Mouse (Mus musculus) bone marrow macrophage, adult 2 months (primary cell): Measurements from ENCODE around the gene Serpina9. TPM values are rescaled to one million over a fixed set of nuclear protein-coding genes. Genes with fewer than 3 reads are reported as not detected.

Experiments
- H3K27ac ChIP-seq: 2 replicates; pipeline ENCODE4 v1.5.1; 2012; ENCODE audit warnings: low read depth, low read length; ENCODE audit not compliant: insufficient read depth
- H3K4me1 ChIP-seq: 2 replicates; pipeline ENCODE4 v1.6.1; 2012; ENCODE audit warnings: low read length; ENCODE audit not compliant: control insufficient read depth, insufficient read depth
- H3K4me3 ChIP-seq: 2 replicates; pipeline ENCODE4 v1.5.1; 2012; ENCODE audit warnings: mild to moderate bottlenecking, low read length, moderate library complexity; ENCODE audit not compliant: insufficient read depth
- CTCF ChIP-seq: IDR thresholded peaks from 2 replicates; pipeline ENCODE4 v1.5.1; 2012; ENCODE audit warnings: low read depth, mild to moderate bottlenecking, low read length, moderate library complexity
- POLR2A ChIP-seq: IDR thresholded peaks from 2 replicates; pipeline ENCODE4 v1.6.1; 2012; ENCODE audit warnings: mild to moderate bottlenecking, low read depth, low read length, borderline replicate concordance
- polyA plus RNA-seq: library from polyadenylated mRNA; stranded (reverse); fragments of >200 nt; gene quantifications from 2 replicates; pipeline ENCODE4 v1.2.4, GENCODE M21; 2012; ENCODE audit not compliant: missing spikeins, insufficient read depth, insufficient read length

Serpina9 gene
- polyA plus RNA-seq, 1 experiment, result not detected

DNA sequence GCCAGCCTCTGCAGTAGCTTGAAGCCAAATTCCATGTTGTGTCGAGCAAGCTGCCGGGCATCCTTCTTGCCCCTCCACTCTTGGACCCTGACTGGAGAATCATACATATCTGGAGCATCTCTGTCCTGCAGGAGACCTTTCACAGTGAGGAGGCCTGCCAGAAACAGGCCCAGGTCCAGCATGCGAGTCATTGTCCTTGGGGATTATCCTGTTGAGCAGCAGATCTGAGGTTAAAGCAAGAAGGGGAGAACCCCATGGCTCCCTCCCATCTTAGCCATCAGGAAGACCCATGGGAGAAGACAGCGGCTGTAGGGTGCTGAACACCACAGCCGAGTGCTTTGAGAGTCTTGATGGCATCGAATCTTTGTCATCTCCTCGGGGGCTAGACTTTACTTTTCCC lies 24.6 kb upstream of the Serpina9 start:
- H3K4me3 ChIP-seq, result no peak overlapping the region
- H3K4me1 ChIP-seq, result no peaks in the 10 kb centered on the region
- no peak overlapping the region for H3K27ac ChIP-seq
- TF ChIP-seq CTCF (no peak), POLR2A (no peak)

DNA sequence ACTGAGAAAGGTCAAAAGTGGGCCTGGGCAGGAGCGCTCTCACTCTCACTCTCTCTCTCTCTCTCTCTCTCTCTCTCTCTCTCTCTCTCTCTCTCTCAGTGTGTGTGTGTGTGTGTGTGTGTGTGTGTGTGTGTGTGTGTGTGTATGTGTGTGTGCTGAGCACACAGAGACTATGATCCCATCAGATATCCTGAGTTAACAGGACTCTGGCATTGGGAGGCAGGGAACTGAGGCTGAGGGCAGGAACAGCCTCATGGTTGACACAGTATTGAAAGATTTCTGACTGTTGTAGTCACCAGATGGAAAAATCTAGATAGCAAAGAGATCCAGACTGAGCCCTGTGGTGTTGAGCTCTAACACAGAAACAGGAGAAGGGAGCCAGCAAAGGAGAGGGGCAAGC lies 20.2 kb upstream of the Serpina9 start:
- Histone ChIP-seq H3K4me1 (no peaks in the 10 kb centered on the region), H3K4me3 (no peak overlapping the region), H3K27ac (no peak overlapping the region)
- no peak for TF ChIP-seq POLR2A
- TF ChIP-seq CTCF, result no peak

DNA sequence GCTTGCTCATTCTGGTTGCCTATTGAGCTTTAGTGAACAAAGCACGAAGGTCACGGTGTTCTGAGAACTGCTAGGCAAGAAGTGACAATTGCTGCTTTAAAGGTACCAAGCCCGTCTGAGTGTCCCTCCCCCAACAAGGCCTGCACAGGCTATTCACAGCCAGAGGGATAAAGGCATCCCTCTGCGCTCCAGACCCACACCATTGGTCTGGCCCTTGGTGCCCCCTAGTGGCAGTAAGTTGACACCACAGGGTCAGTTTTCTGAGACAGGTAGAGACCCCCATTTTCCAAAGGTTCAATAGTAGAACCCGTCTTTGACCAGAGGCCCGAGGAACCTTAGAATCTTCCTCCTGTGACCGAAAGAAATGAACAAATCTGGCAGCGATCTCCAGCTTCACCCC lies 16.4 kb upstream of the Serpina9 start:
- no peaks in the 10 kb centered on the region for H3K4me1 ChIP-seq
- TF ChIP-seq POLR2A, result no peak
- TF ChIP-seq CTCF, result no peak; the same call in 1 of the 2 replicates

DNA sequence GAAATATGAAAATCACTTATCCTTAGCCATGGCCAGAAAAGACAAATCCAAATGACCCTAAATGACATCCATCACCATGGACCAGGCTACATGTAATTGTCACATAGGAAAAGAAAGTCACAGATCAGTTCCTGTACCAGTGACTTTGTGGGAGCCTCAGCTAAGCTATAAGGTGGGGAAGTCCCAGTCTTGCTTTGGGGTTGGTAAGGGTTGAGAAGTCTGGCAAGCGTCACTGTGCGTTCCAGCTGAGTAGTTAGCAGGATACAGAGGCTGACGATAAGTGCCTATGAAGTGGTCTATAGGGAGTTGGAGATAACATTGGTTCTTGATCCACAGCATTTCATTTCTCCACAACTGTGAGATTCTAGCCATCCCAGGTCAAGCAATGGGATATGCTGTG lies 1.7 kb upstream of the Serpina9 start:
- H3K4me3 ChIP-seq, result no peak overlapping the region
- no peak overlapping the region for H3K27ac ChIP-seq
- TF ChIP-seq POLR2A (no peak), CTCF (no peak)
- H3K4me1 ChIP-seq, result no peaks in the 10 kb centered on the region

More for the DNA sequence above, 16.4 kb upstream of the Serpina9 start:
- no peak overlapping the region for H3K27ac ChIP-seq
- no peak overlapping the region for H3K4me3 ChIP-seq

DNA sequence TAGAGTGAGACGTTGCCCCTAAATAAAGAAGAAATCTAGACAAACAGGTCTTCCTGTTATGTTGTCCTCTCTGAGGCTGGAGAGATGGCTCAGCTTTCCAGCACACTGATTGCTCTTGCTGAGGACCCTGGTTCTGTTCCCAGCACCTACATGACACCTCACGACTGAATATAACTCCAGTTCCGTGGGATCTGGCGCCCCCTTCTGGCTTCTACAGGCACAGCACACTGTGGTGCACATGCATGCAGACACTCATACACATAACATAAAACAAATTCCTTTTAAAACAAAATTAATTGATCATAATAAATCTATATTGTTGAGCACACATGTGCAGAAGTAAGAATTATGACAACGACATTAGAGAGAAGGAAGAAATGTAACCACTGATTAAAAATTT lies 8.9 kb downstream of the Serpina9 start:
- Histone ChIP-seq H3K4me3 (no peak overlapping the region), H3K27ac (no peak overlapping the region), H3K4me1 (no peaks in the 10 kb centered on the region)
- no peak for TF ChIP-seq CTCF
- TF ChIP-seq POLR2A, result no peak

DNA sequence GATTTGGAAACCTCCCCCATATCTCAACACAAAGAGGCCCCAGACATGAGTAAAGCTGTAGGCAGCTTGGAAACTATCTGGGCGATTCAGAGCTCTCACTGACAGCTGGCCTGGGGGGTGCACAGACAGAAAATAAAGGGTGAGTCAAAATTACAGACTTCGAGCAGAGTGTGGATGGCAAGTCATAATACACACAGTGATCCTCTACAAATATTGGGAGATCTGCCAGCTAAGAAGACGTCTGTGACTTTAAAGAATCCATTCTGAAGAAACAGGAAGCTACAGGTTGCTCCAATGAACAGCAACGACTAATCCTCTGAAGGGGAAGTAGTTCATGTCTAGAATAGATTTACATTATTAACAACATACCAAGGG lies 10.3 kb downstream of the Serpina9 start:
- no peak overlapping the region for H3K27ac ChIP-seq
- H3K4me1 ChIP-seq, result no peaks in the 10 kb centered on the region
- no peak overlapping the region for H3K4me3 ChIP-seq
- TF ChIP-seq POLR2A (no peak), CTCF (no peak)

DNA sequence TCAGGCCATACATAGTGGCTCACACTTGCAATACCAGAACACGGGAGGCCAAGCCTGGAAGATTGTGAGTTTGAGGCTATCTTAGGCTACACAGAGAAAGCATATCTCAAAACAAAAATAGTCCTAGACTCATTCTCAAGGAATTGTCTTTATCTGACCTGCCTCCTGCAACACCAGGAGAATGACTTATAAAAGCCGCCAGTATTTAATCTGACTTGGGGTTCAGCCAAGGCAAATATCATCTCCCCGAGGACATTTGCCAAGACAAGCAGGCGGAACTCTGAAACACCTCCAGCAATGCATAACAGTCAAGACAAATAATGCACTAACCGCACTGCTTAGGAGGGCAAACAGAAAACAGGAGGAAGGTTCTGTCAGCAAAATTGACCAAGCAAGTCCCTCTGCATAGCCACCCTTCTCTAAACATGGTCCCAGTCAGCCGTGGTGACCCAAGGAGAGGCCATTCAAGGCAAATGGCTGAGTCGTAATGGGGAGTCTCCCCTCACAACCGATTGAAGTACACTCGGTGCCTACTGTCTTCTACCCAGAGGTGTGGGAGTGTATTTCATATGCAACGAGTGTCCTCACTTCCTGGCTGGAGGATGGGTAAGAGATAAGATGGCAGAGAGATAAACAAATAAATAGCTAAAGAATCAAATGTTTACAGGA lies 10.9 kb downstream of the Serpina9 start:
- no peak overlapping the region for H3K27ac ChIP-seq
- no peaks in the 10 kb centered on the region for H3K4me1 ChIP-seq
- TF ChIP-seq CTCF (no peak), POLR2A (no peak)
- H3K4me3 ChIP-seq, result no peak overlapping the region

DNA sequence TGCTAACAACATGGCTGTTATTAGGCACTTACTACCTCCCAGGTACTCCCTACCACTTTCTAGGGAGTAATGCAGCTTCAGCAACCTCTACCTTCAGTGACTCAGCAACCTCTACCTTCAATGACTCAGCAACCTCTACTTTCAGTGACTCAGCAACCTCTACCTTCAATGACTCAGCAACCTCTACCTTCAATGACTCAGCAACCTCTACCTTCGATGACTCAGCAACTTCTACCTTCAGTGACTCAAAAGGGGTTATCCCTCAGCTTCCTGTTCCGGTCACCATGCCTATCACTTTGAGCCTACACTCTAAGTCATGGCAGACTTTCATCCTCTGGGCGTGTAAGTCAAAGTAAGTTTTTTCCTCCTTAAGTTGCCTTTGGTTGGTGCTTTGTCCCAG lies 13.0 kb downstream of the Serpina9 start:
- Histone ChIP-seq H3K4me3 (no peak overlapping the region), H3K27ac (no peak overlapping the region), H3K4me1 (no peaks in the 10 kb centered on the region)
- TF ChIP-seq POLR2A (no peak), CTCF (no peak)

DNA sequence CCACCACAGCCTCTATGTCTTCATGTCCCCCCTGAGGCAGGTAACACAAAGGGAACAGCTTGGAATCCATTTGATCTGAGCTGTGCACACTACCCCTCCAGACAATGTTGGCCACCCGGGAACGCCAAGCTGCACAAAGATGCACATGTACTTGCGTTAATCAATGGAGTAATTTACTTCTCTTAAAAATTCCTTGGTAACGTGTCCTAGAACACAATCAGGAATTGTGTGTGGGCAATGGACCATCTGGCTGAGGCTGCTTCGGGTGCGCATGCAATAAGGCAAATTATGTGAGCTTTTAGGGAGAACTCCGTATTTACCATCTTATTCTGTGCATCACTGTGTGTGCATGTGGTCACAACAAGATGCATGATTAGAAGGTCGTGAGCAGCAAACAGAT lies 13.9 kb downstream of the Serpina9 start:
- Histone ChIP-seq H3K4me1 (no peaks in the 10 kb centered on the region), H3K4me3 (no peak overlapping the region), H3K27ac (no peak overlapping the region)
- TF ChIP-seq POLR2A (no peak), CTCF (no peak)

DNA sequence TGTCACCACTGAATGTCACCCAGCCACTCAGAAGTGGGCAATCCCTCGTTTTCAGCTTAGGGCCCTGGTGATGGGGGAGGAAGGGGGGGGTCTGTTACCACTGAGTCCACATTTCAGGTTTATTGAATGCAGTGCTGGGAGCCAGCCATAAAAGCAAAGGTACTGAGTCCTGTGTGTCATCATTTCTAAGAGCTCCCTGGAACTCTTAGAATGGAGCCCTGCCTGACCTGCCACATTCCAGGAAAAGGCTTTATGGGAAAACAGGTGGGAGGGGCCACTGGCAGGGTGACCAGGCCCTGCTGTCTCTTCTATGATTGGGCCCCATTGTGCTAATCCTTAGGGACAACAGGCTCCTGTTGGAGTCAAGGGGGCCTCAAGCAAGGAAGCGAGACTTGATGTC lies 17.0 kb downstream of the Serpina9 start:
- no peak for TF ChIP-seq POLR2A
- no peak for TF ChIP-seq CTCF
- H3K4me1 ChIP-seq, result no peaks in the 10 kb centered on the region

More for the DNA sequence above, 17.0 kb downstream of the Serpina9 start:
- Histone ChIP-seq H3K4me3 (no peak overlapping the region), H3K27ac (no peak overlapping the region)
